Mouse (Mus musculus): Measurements from ENCODE around the gene Commd1.

The Commd1 gene

GRCm38 (mm10) chr11:22994271-22994670 lies 12.1 kb upstream of the Commd1 start:
- in situ Hi-C loops (cut with MboI; ENCODE audit: unreplicated experiment in 2 of 2): loop anchor here (10.0 to 25.0 kb wide), 6 partner anchors 418 to 1432 kb away; partner anchors contain the start of genes Ahsa2 (in 1 of the 2), Mdh1 (in 1 of the 2), Pex13 (in 1 of the 2) and Pus10 (in 1 of the 2)

- in situ Hi-C loops (cut with MboI; ENCODE audit: unreplicated experiment in 2 of 2): loop anchor here (10.0 to 25.0 kb wide), 6 partner anchors 421 to 1429 kb away; partner anchors contain the start of genes Ahsa2 (in 1 of the 2), Mdh1 (in 1 of the 2), Pex13 (in 1 of the 2) and Pus10 (in 1 of the 2)
These were observed 9.1 kb upstream of the Commd1 start for GRCm38 (mm10) chr11:22991218-22991835.

- in situ Hi-C loops (cut with MboI; ENCODE audit: unreplicated experiment in 2 of 2): loop anchor here (10.0 to 25.0 kb wide), 6 partner anchors 422 to 1428 kb away; partner anchors contain the start of genes Ahsa2 (in 1 of the 2), Mdh1 (in 1 of the 2), Pex13 (in 1 of the 2) and Pus10 (in 1 of the 2)
These were observed 8.4 kb upstream of the Commd1 start, which contains the start of gene Cct4 for GRCm38 (mm10) chr11:22990393-22991126. Gene Cct4 (plus strand): TSS chr11:22990519.

GRCm38 (mm10) chr11:22989786-22990185 lies 7.6 kb upstream of the Commd1 start:
- in situ Hi-C loops (cut with MboI; ENCODE audit: unreplicated experiment in 2 of 2): loop anchor here (5.0 to 25.0 kb wide), 8 partner anchors 283 to 1427 kb away; partner anchors contain the start of genes Ahsa2 (in 1 of the 2), Mdh1 (in 1 of the 2), Pex13 (in 1 of the 2) and Pus10 (in 1 of the 2)

GRCm38 (mm10) chr11:22987357-22987756 lies 5.2 kb upstream of the Commd1 start:
- in situ Hi-C loops (cut with MboI; ENCODE audit: unreplicated experiment in 2 of 2): loop anchor here (5.0 to 25.0 kb wide), 7 partner anchors 285 to 1425 kb away; partner anchors contain the start of genes Mdh1 (in 1 of the 2), Pex13 (in 1 of the 2), Pus10 (in 1 of the 2) and Wdpcp (in 1 of the 2)

- in situ Hi-C loops (cut with MboI; ENCODE audit: unreplicated experiment in 2 of 2): loop anchor here (5.0 to 25.0 kb wide), 7 partner anchors 287 to 1423 kb away; partner anchors contain the start of genes Mdh1 (in 1 of the 2), Pex13 (in 1 of the 2), Pus10 (in 1 of the 2) and Wdpcp (in 1 of the 2)
These were observed 3.3 kb upstream of the Commd1 start for GRCm38 (mm10) chr11:22985510-22985909.

- in situ Hi-C loops (cut with MboI; ENCODE audit: unreplicated experiment in 2 of 2): loop anchor here (25.0 kb wide), 5 partner anchors 429 to 1421 kb away; partner anchors contain the start of genes Mdh1 (in 1 of the 2), Pex13 (in 1 of the 2), Pus10 (in 1 of the 2) and Wdpcp (in 1 of the 2)
These were observed 664 bp upstream of the Commd1 start for GRCm38 (mm10) chr11:22982846-22983245.

GRCm38 (mm10) chr11:22981543-22981950 lies 635 bp downstream of the Commd1 start:
- in situ Hi-C loops (cut with MboI; ENCODE audit: unreplicated experiment in 2 of 2): loop anchor here (25.0 kb wide), 5 partner anchors 431 to 1419 kb away; partner anchors contain the start of genes Mdh1 (in 1 of the 2), Pex13 (in 1 of the 2), Pus10 (in 1 of the 2) and Wdpcp (in 1 of the 2)

GRCm38 (mm10) chr11:22981041-22981440 lies 1.1 kb downstream of the Commd1 start:
- in situ Hi-C loops (cut with MboI; ENCODE audit: unreplicated experiment in 2 of 2): loop anchor here (25.0 kb wide), 5 partner anchors 431 to 1419 kb away; partner anchors contain the start of genes Mdh1 (in 1 of the 2), Pex13 (in 1 of the 2), Pus10 (in 1 of the 2) and Wdpcp (in 1 of the 2)

GRCm38 (mm10) chr11:22979221-22979620 lies 3.0 kb downstream of the Commd1 start:
- in situ Hi-C loops (cut with MboI; ENCODE audit: unreplicated experiment in 2 of 2): loop anchor here (25.0 kb wide), 5 partner anchors 433 to 1417 kb away; partner anchors contain the start of genes Mdh1 (in 1 of the 2), Pex13 (in 1 of the 2), Pus10 (in 1 of the 2) and Wdpcp (in 1 of the 2)

GRCm38 (mm10) chr11:22978711-22979110 lies 3.5 kb downstream of the Commd1 start:
- in situ Hi-C loops (cut with MboI; ENCODE audit: unreplicated experiment in 2 of 2): loop anchor here (25.0 kb wide), 5 partner anchors 434 to 1416 kb away; partner anchors contain the start of genes Mdh1 (in 1 of the 2), Pex13 (in 1 of the 2), Pus10 (in 1 of the 2) and Wdpcp (in 1 of the 2)

- in situ Hi-C loops (cut with MboI; ENCODE audit: unreplicated experiment in 2 of 2): loop anchor here (25.0 kb wide), 5 partner anchors 434 to 1416 kb away; partner anchors contain the start of genes Mdh1 (in 1 of the 2), Pex13 (in 1 of the 2), Pus10 (in 1 of the 2) and Wdpcp (in 1 of the 2)
These were observed 4.0 kb downstream of the Commd1 start for GRCm38 (mm10) chr11:22978215-22978614.

- in situ Hi-C loops (cut with MboI; ENCODE audit: unreplicated experiment in 2 of 2): no loop called here
These were observed 8.6 kb downstream of the Commd1 start for GRCm38 (mm10) chr11:22973599-22973998.

GRCm38 (mm10) chr11:22972746-22973526 lies 9.2 kb downstream of the Commd1 start:
- in situ Hi-C loops (cut with MboI; ENCODE audit: unreplicated experiment in 2 of 2): no loop called here

- in situ Hi-C loops (cut with MboI; ENCODE audit: unreplicated experiment in 2 of 2): no loop called here
These were observed 10.1 kb downstream of the Commd1 start, which contains the start of gene Zrsr1 for GRCm38 (mm10) chr11:22971835-22972709. Gene Zrsr1 (plus strand): TSS chr11:22972005.

GRCm38 (mm10) chr11:22970546-22970945 lies 11.6 kb downstream of the Commd1 start:
- in situ Hi-C loops (cut with MboI; ENCODE audit: unreplicated experiment in 2 of 2): no loop called here

GRCm38 (mm10) chr11:22969486-22969885 lies 12.7 kb downstream of the Commd1 start:
- in situ Hi-C loops (cut with MboI; ENCODE audit: unreplicated experiment in 2 of 2): no loop called here

GRCm38 (mm10) chr11:22965503-22965902 lies 16.7 kb downstream of the Commd1 start:
- in situ Hi-C loops (cut with MboI; ENCODE audit: unreplicated experiment in 2 of 2): no loop called here

Measured in v-Abl transformed pro-B cells (cell line).